Mouse (Mus musculus): ENCODE results near the gene Fgd6. TPM values are rescaled to one million over a fixed set of nuclear protein-coding genes. Genes with fewer than 3 reads are reported as not detected.

Gene Fgd6
- total RNA-seq, 2 experiments from 2014 or later: 6.9 to 7.3 TPM

- intact Hi-C loops (cut with DNase I): no loop called here
- no peak for DNase-seq
Measured at GRCm38 (mm10) chr10:94167051-94167750, 131.4 kb downstream of the Fgd6 start.

- no peak for DNase-seq
- intact Hi-C loops (cut with DNase I): no loop called here
Measured at GRCm38 (mm10) chr10:94171440-94172130, 135.8 kb downstream of the Fgd6 start.

- no peak for DNase-seq
- intact Hi-C loops (cut with DNase I): no loop called here
Measured at GRCm38 (mm10) chr10:94172137-94172536, 136.3 kb downstream of the Fgd6 start.

- DNase-seq: no peak
- intact Hi-C loops (cut with DNase I): no loop called here
Measured at GRCm38 (mm10) chr10:94172706-94173105, 136.9 kb downstream of the Fgd6 start.

- intact Hi-C loops (cut with DNase I): no loop called here
- no peak for DNase-seq
Measured at GRCm38 (mm10) chr10:94174652-94175051, 138.9 kb downstream of the Fgd6 start.

- intact Hi-C loops (cut with DNase I): no loop called here
- DNase-seq: no peak
Measured at GRCm38 (mm10) chr10:94183199-94183598, 147.4 kb downstream of the Fgd6 start.

Other genes starting within 250 kb of the Fgd6 start
- gene Usp44, start 204.4 kb upstream of the Fgd6 start, total RNA-seq (2021): under 1 TPM in 1 of 2 experiments, not detected in 1; 0.15 TPM
- gene Metap2, start 138.9 kb upstream of the Fgd6 start, total RNA-seq (2021): 100 to 1,000 TPM; 118 to 136 TPM
- 10 to 100 TPM; 34.9 to 35.3 TPM for gene Vezt, start 184 bp upstream of the Fgd6 start, total RNA-seq (2021)
- gene Nr2c1, start 112.0 kb downstream of the Fgd6 start, total RNA-seq (2021): 1 to 10 TPM; 8.2 to 9.8 TPM
- gene Ndufa12, start 162.7 kb downstream of the Fgd6 start, total RNA-seq (2021): 100 to 1,000 TPM; 667 to 680 TPM

All from heart, postnatal 14 days (tissue).